Comparison of ENCODE assay signal across 7 mouse cellular contexts in genomic region chr17:27634871-27635574, GRCm38 (mm10). TPM values are rescaled to one million over a fixed set of nuclear protein-coding genes. Genes with fewer than 3 reads are reported as not detected.
A peak's percentile ranks its signal among the peaks of the same experiment; 100 is the strongest.
DNase-seq lines count a peak whose midpoint lies in the region; ATAC-seq and TF ChIP-seq lines count a peak whose summit lies in the region.

RPS10-NUDT3 (minus strand) TSS chr17:27635222.

- H3K27me3 ChIP-seq in intestine, postnatal 0 days (replicated peaks; ENCODE audit: control insufficient read depth, insufficient read depth, low read length) = no peaks in the 10 kb centered on the region
- no peaks in the 10 kb centered on the region for H3K27me3 ChIP-seq in limb, embryonic 11.5 days (ENCODE audit: control insufficient read depth, insufficient read depth, low read length)
- no peaks in the 10 kb centered on the region for H3K27me3 ChIP-seq in midbrain, embryonic 13.5 days
- no peaks in the 10 kb centered on the region for H3K27me3 ChIP-seq in small intestine, adult 2 months (ENCODE audit: control insufficient read depth, insufficient read depth, low read length)

- peak; percentile 93 for DNase-seq in adrenal gland, postnatal 10 days
- peak; percentile 88 for DNase-seq in embryo, embryonic 11.5 days (ENCODE audit: low read depth, low spot score)
- peak; percentile 80 to 90 for DNase-seq in gastrocnemius, postnatal 4 days (ENCODE audit: low spot score in 2 of 2)
- peak; percentile 97 for DNase-seq in limb, embryonic 11.5 days (ENCODE audit: low spot score)

- no peak for TF ChIP-seq CTCF in intestine, postnatal 0 days (IDR thresholded peaks at IDR 0.05; ENCODE audit: low read depth)
- TF ChIP-seq CTCF in small intestine, adult 2 months (IDR thresholded peaks at IDR 0.05; ENCODE audit: extremely low read depth, insufficient read length, insufficient replicate concordance, low read depth, low read length) = no peak

- ATAC-seq in intestine, postnatal 0 days = peak; percentile 96
- ATAC-seq in limb, embryonic 11.5 days (ENCODE audit: insufficient number of reproducible peaks, low FRiP score, low TSS enrichment, low read depth) = peak; percentile 92
- ATAC-seq in midbrain, embryonic 13.5 days = peak; percentile 98

- peaks cover 33% of the 10 kb centered on the region for H3K36me3 ChIP-seq in intestine, postnatal 0 days (ENCODE audit: control insufficient read depth, insufficient read depth)
- peaks cover 29% of the 10 kb centered on the region for H3K36me3 ChIP-seq in limb, embryonic 11.5 days (ENCODE audit: control insufficient read depth, insufficient read depth, low read length)
- peaks cover 38% of the 10 kb centered on the region for H3K36me3 ChIP-seq in midbrain, embryonic 13.5 days
- H3K36me3 ChIP-seq in small intestine, adult 2 months (ENCODE audit: control insufficient read depth, insufficient read depth, low read length) = peaks cover 36% of the 10 kb centered on the region

- no peaks in the 10 kb centered on the region for H3K9me3 ChIP-seq in intestine, postnatal 0 days (ENCODE audit: control insufficient read depth)
- no peaks in the 10 kb centered on the region for H3K9me3 ChIP-seq in limb, embryonic 11.5 days (ENCODE audit: control insufficient read depth, low read length)
- H3K9me3 ChIP-seq in midbrain, embryonic 13.5 days = no peaks in the 10 kb centered on the region

- H3K27ac ChIP-seq in intestine, postnatal 0 days (ENCODE audit: low read depth, low read length) = peak within 1 kb of the TSS; percentile 78
- H3K27ac ChIP-seq in limb, embryonic 11.5 days (replicated peaks; ENCODE audit: low read depth, low read length) = peak within 1 kb of the TSS; percentile 86
- peak within 1 kb of the TSS; percentile 90 for H3K27ac ChIP-seq in midbrain, embryonic 13.5 days
- peak within 1 kb of the TSS; percentile 46 for H3K27ac ChIP-seq in small intestine, adult 2 months (ENCODE audit: insufficient read depth, low read depth, low read length)

- peak within 1 kb of the TSS; percentile 84 for H3K9ac ChIP-seq in intestine, postnatal 0 days (ENCODE audit: low read depth, low read length)
- peak within 1 kb of the TSS; percentile 95 for H3K9ac ChIP-seq in limb, embryonic 11.5 days (ENCODE audit: low read length)
- H3K9ac ChIP-seq in midbrain, embryonic 13.5 days (replicated peaks) = peak within 1 kb of the TSS; percentile 98

- peak; percentile 87 for TF ChIP-seq POLR2A in small intestine, adult 2 months (IDR thresholded peaks at IDR 0.05; ENCODE audit: low read depth, low read length)

- under 1% methylated on average over 60 of the region's 72 CpGs for WGBS in intestine, postnatal 0 days
- WGBS in limb, embryonic 11.5 days = under 1% methylated on average over 68 of the region's 72 CpGs
- under 1% methylated on average over 67 of the region's 72 CpGs for WGBS in midbrain, embryonic 13.5 days
- WGBS in small intestine, adult 2 months = under 1% methylated on average over 69 of the region's 72 CpGs

- H3K4me1 ChIP-seq in intestine, postnatal 0 days (replicated peaks; ENCODE audit: control insufficient read depth, insufficient read depth, low read length) = no peaks in the 10 kb centered on the region
- peaks cover 17% of the 10 kb centered on the region for H3K4me1 ChIP-seq in limb, embryonic 11.5 days (ENCODE audit: control insufficient read depth, insufficient read depth, low read length)
- H3K4me1 ChIP-seq in midbrain, embryonic 13.5 days (replicated peaks) = peaks cover 35% of the 10 kb centered on the region
- peaks cover 9% of the 10 kb centered on the region; the same call in 1 of the 2 replicates for H3K4me1 ChIP-seq in small intestine, adult 2 months (ENCODE audit: control insufficient read depth, insufficient read depth, insufficient read length, low read length)

- peak within 1 kb of the TSS; percentile 85 for H3K4me3 ChIP-seq in intestine, postnatal 0 days (ENCODE audit: low read depth, low read length)
- peak within 1 kb of the TSS; percentile 89 for H3K4me3 ChIP-seq in limb, embryonic 11.5 days (ENCODE audit: low read depth, low read length)
- H3K4me3 ChIP-seq in midbrain, embryonic 13.5 days (replicated peaks) = peak within 1 kb of the TSS; percentile 82
- peak within 1 kb of the TSS; percentile 81 for H3K4me3 ChIP-seq in small intestine, adult 2 months (ENCODE audit: low read depth, low read length)

- peak within 1 kb of the TSS; percentile 74 for H3K4me2 ChIP-seq in intestine, postnatal 0 days (replicated peaks; ENCODE audit: low read depth)
- H3K4me2 ChIP-seq in limb, embryonic 11.5 days (ENCODE audit: low read depth, severe bottlenecking) = peak within 1 kb of the TSS; percentile 88
- peak within 1 kb of the TSS; percentile 77 for H3K4me2 ChIP-seq in midbrain, embryonic 13.5 days (replicated peaks)

RNA-seq across cellular contexts. Expression of gene RPS10-NUDT3, which starts in this region (rescaled TPM):
- 1 to 10 TPM in 1 of 2 experiments, not detected in 1; 1.2 TPM for total RNA-seq in adrenal gland, postnatal 10 days (2021)
- total RNA-seq in gastrocnemius, postnatal 4 days (2021) = not detected
- not detected in 2 replicates for polyA plus RNA-seq in intestine, postnatal 0 days (2015; fragmentation: Nextera tagmentation; extraction: Ambion mirVana)
- polyA plus RNA-seq in limb, embryonic 11.5 days (2014; fragmentation: Nextera tagmentation; extraction: Ambion mirVana) = not detected in 2 replicates
- polyA plus RNA-seq in midbrain, embryonic 13.5 days (2015; fragmentation: Nextera tagmentation; extraction: Ambion mirVana) = not detected in 2 replicates
- not detected in 2 replicates for polyA plus RNA-seq in small intestine, adult 2 months (2012; rRNA removed)

Comparison
In these comparisons a context has a peak if more than half of its experiments do, and no peak if none do; other contexts are left out.
1. Peak in every context shown above with its lines: DNase-seq, ATAC-seq, H3K4me3 ChIP-seq and H3K27ac ChIP-seq.
2. Peak in DNase-seq in gastrocnemius, postnatal 4 days; RNA of the gene not detected or under 1 TPM.
3. Peak in ATAC-seq, H3K4me3 ChIP-seq, H3K27ac ChIP-seq, H3K9ac ChIP-seq and H3K4me2 ChIP-seq in intestine, postnatal 0 days; RNA of the gene not detected or under 1 TPM.
4. Peak in DNase-seq, ATAC-seq, H3K4me3 ChIP-seq, H3K27ac ChIP-seq, H3K9ac ChIP-seq and H3K4me2 ChIP-seq in limb, embryonic 11.5 days; RNA of the gene not detected or under 1 TPM.
5. Peak in ATAC-seq, H3K4me3 ChIP-seq, H3K27ac ChIP-seq, H3K9ac ChIP-seq and H3K4me2 ChIP-seq in midbrain, embryonic 13.5 days; RNA of the gene not detected or under 1 TPM.